Mouse (Mus musculus) layer of hippocampus, adult 8-10 months (tissue): ENCODE results near the gene Exoc5. TPM values are rescaled to one million over a fixed set of nuclear protein-coding genes. Genes with fewer than 3 reads are reported as not detected.

ENCODE experiments used
- DNase-seq, 2 experiments: peaks; one replicate each; pipeline ENCODE4 v3.0.0; 2022; ENCODE audit warnings: low spot score in 2 of 2
- total RNA-seq, 4 experiments: library from RNA; stranded (reverse); gene quantifications; 2 replicates each; pipeline ENCODE4 v1.2.4; 2022

The Exoc5 gene
- total RNA-seq, 4 experiments from 2014 or later = 48.9 to 58.4 (median 54.3) TPM

GRCm38 (mm10) chr14:49007979-49008378 lies 58.5 kb downstream of the Exoc5 start:
- DNase-seq = no peak

- no peak for DNase-seq
Measured at GRCm38 (mm10) chr14:49001655-49002054, 64.8 kb downstream of the Exoc5 start.

DNA sequence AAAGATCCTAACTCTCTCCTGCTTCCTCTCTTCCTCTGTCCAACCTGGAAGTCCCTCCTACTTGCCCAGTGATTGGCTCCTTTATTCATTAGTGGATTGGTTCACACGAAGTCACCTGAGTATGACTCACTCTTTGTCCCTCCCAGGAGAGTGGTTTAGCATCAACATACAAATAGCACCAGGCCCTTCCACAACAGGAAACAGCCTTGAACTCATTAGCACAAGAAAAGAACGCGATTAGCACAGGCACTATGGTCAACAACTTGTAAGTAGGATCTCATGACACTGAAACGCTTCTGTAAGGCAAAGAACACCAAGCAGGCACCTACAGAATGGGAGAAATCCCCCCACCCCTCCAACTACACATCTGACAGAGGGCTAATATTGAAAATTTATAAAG lies 67.7 kb downstream of the Exoc5 start:
- DNase-seq = no peak

GRCm38 (mm10) chr14:48993861-48994260 lies 72.6 kb downstream of the Exoc5 start:
- DNase-seq = no peak

- no peak for DNase-seq
Measured at GRCm38 (mm10) chr14:48992070-48992580, 74.3 kb downstream of the Exoc5 start.

DNA sequence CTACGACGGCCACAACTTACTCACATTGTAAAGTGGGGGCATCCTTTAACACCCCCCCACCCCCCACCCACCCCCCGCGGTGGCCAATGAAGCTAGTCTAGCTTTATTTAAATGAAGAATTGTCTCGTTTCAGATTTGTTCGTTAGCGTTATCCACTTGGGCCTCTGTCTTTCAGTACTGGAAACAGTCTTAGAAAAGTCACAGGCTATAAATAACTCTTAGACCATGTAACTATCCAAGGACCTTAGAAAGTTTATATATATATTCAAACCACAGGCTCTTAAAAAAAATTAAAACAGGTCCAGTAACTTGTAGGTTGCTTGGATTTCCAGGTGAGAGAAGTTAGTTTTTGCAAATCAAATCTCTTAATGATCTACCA lies 75.3 kb downstream of the Exoc5 start:
- no peak for DNase-seq

GRCm38 (mm10) chr14:48990471-48991143 lies 75.8 kb downstream of the Exoc5 start:
- DNase-seq = peak; percentile 77 to 82

- no peak for DNase-seq
Measured at GRCm38 (mm10) chr14:48989831-48990230, 76.6 kb downstream of the Exoc5 start.

DNA sequence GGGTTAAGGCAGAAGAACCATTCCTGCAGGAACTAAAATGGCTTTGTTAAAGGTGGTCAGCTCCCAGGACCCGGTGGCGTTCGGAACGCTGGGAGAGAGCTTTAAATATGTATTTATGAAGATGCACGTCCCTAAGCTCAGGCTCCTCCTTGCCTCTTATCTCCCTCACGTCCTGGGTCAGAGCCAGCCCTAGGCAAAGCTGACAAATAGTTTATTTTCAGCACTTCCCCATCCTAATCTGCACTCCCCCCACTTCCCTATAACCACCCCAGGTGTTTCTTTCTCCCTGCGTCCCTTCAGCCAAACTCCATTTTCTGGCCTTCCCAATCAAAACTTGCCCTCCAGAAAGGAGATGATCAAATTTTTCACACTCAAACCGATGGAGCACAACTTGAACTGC lies 80.2 kb downstream of the Exoc5 start:
- DNase-seq = no peak

DNA sequence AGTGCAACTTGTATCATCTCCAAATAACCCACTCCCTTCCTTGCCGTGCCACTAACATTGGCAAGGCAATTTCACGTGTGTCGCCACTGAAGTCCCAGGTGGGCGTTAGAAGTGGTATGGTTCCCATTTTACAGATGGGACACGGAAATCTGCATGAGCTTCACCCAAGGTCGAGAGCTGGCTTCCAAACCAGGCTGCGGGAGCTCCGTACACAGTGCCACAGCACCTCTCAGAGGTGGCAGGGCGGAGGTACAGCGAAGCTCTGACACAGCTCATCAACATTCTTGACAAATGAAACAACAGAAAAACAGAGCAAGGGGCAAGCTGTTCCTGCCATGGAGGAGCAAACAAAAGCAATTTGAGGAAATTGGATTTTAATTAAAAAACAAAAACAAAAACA lies 80.8 kb downstream of the Exoc5 start:
- peak in 1 of 2 experiments; percentile 56 for DNase-seq

- peak; percentile 36 to 43 for DNase-seq
Measured at GRCm38 (mm10) chr14:48978971-48979388, 87.5 kb downstream of the Exoc5 start.

DNA sequence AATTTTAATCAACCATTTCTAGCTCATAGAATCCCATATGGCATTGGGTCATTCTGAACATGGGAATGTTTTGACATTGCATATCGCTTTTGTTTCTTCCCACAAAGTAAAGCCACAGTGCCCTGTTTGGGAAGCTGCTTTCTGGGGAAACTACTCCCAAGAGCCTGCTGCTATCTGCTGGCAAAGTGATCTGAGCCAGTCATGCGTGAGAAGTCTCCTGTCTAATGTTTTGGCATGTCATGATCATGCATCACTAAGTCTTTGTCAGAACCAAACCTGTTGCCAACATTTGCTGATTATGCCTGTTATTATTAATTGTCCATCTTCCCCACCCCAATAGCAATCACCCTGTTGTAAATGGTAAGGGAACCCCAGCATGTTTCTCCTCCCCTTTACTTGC lies 94.9 kb downstream of the Exoc5 start:
- DNase-seq = no peak

- DNase-seq = no peak
Measured at GRCm38 (mm10) chr14:48968670-48969069, 97.8 kb downstream of the Exoc5 start.

Other genes starting within 250 kb of the Exoc5 start
- 10 to 100 TPM; 18.0 to 25.2 (median 22.2) TPM for gene Ap5m1, start 556 bp downstream of the Exoc5 start, total RNA-seq
- gene Naa30, start 105.6 kb upstream of the Exoc5 start, total RNA-seq = 10 to 100 TPM; 33.6 to 38.5 (median 35.7) TPM
- not detected for gene ccdc198, start 178.8 kb upstream of the Exoc5 start, total RNA-seq